Mouse (Mus musculus): Measurements from ENCODE around the gene Sf3b1. TPM values are rescaled to one million over a fixed set of nuclear protein-coding genes. Genes with fewer than 3 reads are reported as not detected.

Sf3b1 gene
- polyA plus RNA-seq, 1 experiment from 2014 or later: 203 TPM

GRCm38 (mm10) chr1:54935466-54935865, 91.8 kb downstream of the Sf3b1 start:
- no peak overlapping the region for H3K4me3 ChIP-seq (ENCODE audit: control insufficient read depth in 1 of 2, insufficient read depth in 1 of 2, low read depth in 1 of 2, low read length in 2 of 2)
- 77% methylated on average over 3 of the region's 3 CpGs for WGBS

More at GRCm38 (mm10) chr1:54935466-54935865, 91.8 kb downstream of the Sf3b1 start:
- Histone ChIP-seq H3K4me1 (ENCODE audit: control insufficient read depth in 2 of 2, insufficient read depth in 2 of 2, low read length in 2 of 2) (peaks cover 3 to 4% of the 10 kb centered on the region in 2 experiments), H3K36me3 (ENCODE audit: control insufficient read depth, insufficient read depth, low read length) (no peaks in the 10 kb centered on the region), H3K9ac (ENCODE audit: low read length) (no peak overlapping the region), H3K27ac (replicated peaks in 1 of 2; ENCODE audit: control insufficient read depth in 1 of 2, insufficient read depth in 1 of 2, low read depth in 2 of 2, low read length in 2 of 2) (no peak overlapping the region), H3K4me2 (ENCODE audit: low read length) (no peak overlapping the region), H3K27me3 (ENCODE audit: control insufficient read depth, insufficient read depth, low read length) (no peaks in the 10 kb centered on the region), H3K9me3 (ENCODE audit: control insufficient read depth, low read length) (no peaks in the 10 kb centered on the region)
- no peak for ATAC-seq (ENCODE audit: insufficient number of reproducible peaks, insufficient read depth, low FRiP score, low read depth)

Other genes starting within 250 kb of the Sf3b1 start
- gene Ankrd44, start 101.1 kb downstream of the Sf3b1 start, polyA plus RNA-seq (2014; fragmentation: Nextera tagmentation; extraction: Ambion mirVana): 9.2 and 10.5 TPM in 2 replicates
- 18.8 and 21.4 TPM in 2 replicates for gene Coq10b, start 25.3 kb upstream of the Sf3b1 start, polyA plus RNA-seq (2014; fragmentation: Nextera tagmentation; extraction: Ambion mirVana)
- gene Hspe1, start 60.7 kb upstream of the Sf3b1 start, polyA plus RNA-seq (2014; fragmentation: Nextera tagmentation; extraction: Ambion mirVana): 334 and 337 TPM in 2 replicates
- 380 and 382 TPM in 2 replicates for gene Hspd1, start 60.8 kb upstream of the Sf3b1 start, polyA plus RNA-seq (2014; fragmentation: Nextera tagmentation; extraction: Ambion mirVana)
- gene Mob4, start 103.8 kb upstream of the Sf3b1 start, polyA plus RNA-seq (2014; fragmentation: Nextera tagmentation; extraction: Ambion mirVana): 121 and 122 TPM in 2 replicates
- gene Rftn2, start 199.3 kb upstream of the Sf3b1 start, polyA plus RNA-seq (2014; fragmentation: Nextera tagmentation; extraction: Ambion mirVana): 8.2 and 9.2 TPM in 2 replicates
- 3.6 TPM in 2 replicates for gene Mars2, start 209.7 kb upstream of the Sf3b1 start, polyA plus RNA-seq (2014; fragmentation: Nextera tagmentation; extraction: Ambion mirVana)